Mouse (Mus musculus) forebrain, embryonic 14.5 days (tissue): Measurements from ENCODE around the gene Cox14. TPM values are rescaled to one million over a fixed set of nuclear protein-coding genes. Genes with fewer than 3 reads are reported as not detected.
A peak's percentile ranks its signal among the peaks of the same experiment; 100 is the strongest.
"Not testable (repeated sequence)": the region's sequence is repeated elsewhere in the genome, so short reads cannot be mapped to it uniquely, and the experiment has no call there.

Experiments used
- ATAC-seq: fragments of 200-750 bp; cut with Nextera tagmentation; 2 replicates; pipeline ENCODE4 v1.8.0; 2017; ENCODE audit warnings: mild to moderate bottlenecking, moderate library complexity
- DNase-seq: peaks from one replicate; pipeline ENCODE4 v3.0.0-alpha.2; 2015; ENCODE audit warnings: low spot score
- H3K27ac ChIP-seq: fragments of 300-500 bp; sonication (generic); 2 replicates; pipeline ENCODE4 v1.5.1; 2014; ENCODE audit warnings: low read depth, mild to moderate bottlenecking, control low read depth, low read length, moderate library complexity
- H3K27me3 ChIP-seq: fragments of 300-500 bp; sonication (generic); replicated peaks from 2 replicates; pipeline ENCODE4 v1.6.1; 2014; ENCODE audit warnings: low read length, control low read depth, mixed read lengths; ENCODE audit not compliant: control insufficient read depth, insufficient read depth
- H3K36me3 ChIP-seq: fragments of 300-500 bp; sonication (generic); 2 replicates; pipeline ENCODE4 v1.6.1; 2014; ENCODE audit warnings: low read length, control low read depth; ENCODE audit not compliant: control insufficient read depth, insufficient read depth
- H3K4me1 ChIP-seq: fragments of 300-500 bp; sonication (generic); 2 replicates; pipeline ENCODE4 v1.6.1; 2014; ENCODE audit warnings: antibody characterized with exemption, low read length, control low read depth; ENCODE audit not compliant: control insufficient read depth, insufficient read depth
- H3K4me2 ChIP-seq: fragments of 300-500 bp; sonication (generic); 2 replicates; pipeline ENCODE4 v1.6.1; 2014; ENCODE audit warnings: mild to moderate bottlenecking, control low read depth, low read length
- H3K4me3 ChIP-seq: fragments of 300-500 bp; sonication (generic); 2 replicates; pipeline ENCODE4 v1.5.1; 2014; ENCODE audit warnings: low read depth, low read length, control low read depth
- H3K9ac ChIP-seq: fragments of 300-500 bp; sonication (generic); 2 replicates; pipeline ENCODE4 v1.6.1; 2014; ENCODE audit warnings: mild to moderate bottlenecking, low read length, control low read depth, moderate library complexity
- H3K9me3 ChIP-seq: fragments of 300-500 bp; sonication (generic); replicated peaks from 2 replicates; pipeline ENCODE4 v1.6.1; 2016; ENCODE audit warnings: low read length, control low read depth, mixed read lengths; ENCODE audit not compliant: control insufficient read depth
- WGBS: fragments of 180-500 bp; shearing (Covaris S2); extraction: QIAGEN DNeasy Blood & Tissue Kit; methylation state at CpG from one replicate; pipeline ENCODE4 v1.1.7; 2014; 5-methylcytosine and 5-hydroxymethylcytosine counted together
- polyA plus RNA-seq: library from polyadenylated mRNA; unstranded; fragments of >200 nt; fragmentation: Nextera tagmentation; extraction: Ambion mirVana; gene quantifications from 2 replicates; pipeline ENCODE4 v1.2.1, GENCODE M21; 2014

The Cox14 gene
- polyA plus RNA-seq, 1 experiment from 2014 or later: 238 TPM

- 59% methylated on average over 9 of the region's 9 CpGs for WGBS
- no peaks in the 10 kb centered on the region for H3K9me3 ChIP-seq
- H3K4me2 ChIP-seq: no peak overlapping the region
- H3K4me1 ChIP-seq: peaks cover 3% of the 10 kb centered on the region; the same call in 1 of the 2 replicates
- no peak overlapping the region for H3K4me3 ChIP-seq
- H3K9ac ChIP-seq: no peak overlapping the region
- no peaks in the 10 kb centered on the region for H3K27me3 ChIP-seq
- H3K27ac ChIP-seq: 0 out of 2 replicates have a peak overlapping the region, but pooled peaks have one; percentile 2
- ATAC-seq (no peak), DNase-seq (no peak)
- peaks cover 13% of the 10 kb centered on the region; the same call in 1 of the 2 replicates for H3K36me3 ChIP-seq
Measured at GRCm38 (mm10) chr15:99691976-99692375, 33.4 kb upstream of the Cox14 start.

DNA sequence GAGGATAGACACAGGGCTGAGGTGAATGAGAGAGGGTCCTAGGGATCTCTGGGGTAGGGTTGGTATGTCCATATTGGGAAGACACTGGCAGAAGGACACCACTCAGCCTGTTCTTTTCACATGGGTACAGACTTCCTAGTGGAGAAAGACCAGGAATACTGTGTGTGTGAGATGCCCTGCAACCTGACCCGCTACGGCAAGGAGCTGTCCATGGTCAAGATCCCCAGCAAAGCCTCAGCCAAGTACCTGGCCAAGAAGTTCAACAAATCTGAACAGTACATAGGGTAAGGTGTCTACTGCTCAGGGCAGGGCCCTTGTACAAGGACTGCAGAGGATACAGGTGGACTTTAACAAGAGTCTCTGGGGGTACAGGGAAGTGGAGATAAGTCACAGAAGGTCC, 28.1 kb upstream of the Cox14 start:
- no peak for ATAC-seq
- H3K9ac ChIP-seq: no peak overlapping the region
- H3K27me3 ChIP-seq: no peaks in the 10 kb centered on the region
- 0 out of 2 replicates have a peak, but pooled peaks cover 2% of the 10 kb centered on the region for H3K4me1 ChIP-seq
- WGBS: 31% methylated on average over 2 of the region's 2 CpGs
- no peak for DNase-seq
- H3K4me3 ChIP-seq: no peak overlapping the region
- H3K9me3 ChIP-seq: no peaks in the 10 kb centered on the region
- H3K27ac ChIP-seq: no peak overlapping the region
- H3K36me3 ChIP-seq: peaks cover 23% of the 10 kb centered on the region; the same call in 1 of the 2 replicates
- no peak overlapping the region for H3K4me2 ChIP-seq

DNA sequence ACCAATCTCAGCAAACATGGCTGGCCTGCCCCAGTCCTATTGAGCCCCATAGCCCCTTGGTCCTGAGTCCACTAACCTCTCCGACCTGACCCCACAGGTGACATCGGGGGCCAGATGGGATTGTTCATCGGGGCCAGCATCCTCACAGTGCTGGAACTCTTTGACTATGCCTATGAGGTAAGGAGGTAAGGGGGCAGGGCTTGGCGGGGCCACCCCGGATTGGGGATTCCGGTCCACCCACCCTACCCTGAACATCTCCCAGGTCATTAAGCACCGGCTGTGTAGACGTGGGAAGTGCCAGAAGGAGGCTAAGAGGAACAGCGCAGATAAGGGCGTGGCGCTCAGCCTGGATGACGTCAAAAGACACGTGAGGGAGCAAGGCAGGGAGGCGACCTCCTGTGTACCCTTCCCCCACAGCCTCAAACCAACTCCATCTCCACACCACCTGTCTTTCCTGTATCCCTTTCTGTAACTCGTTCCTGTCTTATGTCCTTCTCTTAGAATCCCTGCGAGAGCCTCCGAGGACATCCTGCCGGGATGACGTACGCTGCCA, 26.8 kb upstream of the Cox14 start:
- H3K27me3 ChIP-seq: no peaks in the 10 kb centered on the region
- ATAC-seq (no peak), DNase-seq (no peak)
- no peak overlapping the region for H3K27ac ChIP-seq
- H3K9ac ChIP-seq: no peak overlapping the region
- peaks cover 11% of the 10 kb centered on the region for H3K4me1 ChIP-seq
- peaks cover 28% of the 10 kb centered on the region for H3K36me3 ChIP-seq
- 40% methylated on average over 20 of the region's 20 CpGs for WGBS
- no peak overlapping the region for H3K4me3 ChIP-seq
- no peaks in the 10 kb centered on the region for H3K9me3 ChIP-seq
- H3K4me2 ChIP-seq: no peak overlapping the region

GRCm38 (mm10) chr15:99699715-99700114, 25.7 kb upstream of the Cox14 start:
- DNase-seq (no peak), ATAC-seq (no peak)
- 86% methylated on average over 10 of the region's 10 CpGs for WGBS
- Histone ChIP-seq H3K27ac (no peak overlapping the region), H3K9ac (no peak overlapping the region), H3K9me3 (no peaks in the 10 kb centered on the region), H3K27me3 (no peaks in the 10 kb centered on the region), H3K36me3 (peaks cover 39% of the 10 kb centered on the region), H3K4me3 (no peak overlapping the region), H3K4me2 (no peak overlapping the region), H3K4me1 (peaks cover 19% of the 10 kb centered on the region)

- Histone ChIP-seq H3K4me3 (no peak overlapping the region), H3K9me3 (no peaks in the 10 kb centered on the region)
Measured at GRCm38 (mm10) chr15:99700219-99701106, 25.0 kb upstream of the Cox14 start.

DNA sequence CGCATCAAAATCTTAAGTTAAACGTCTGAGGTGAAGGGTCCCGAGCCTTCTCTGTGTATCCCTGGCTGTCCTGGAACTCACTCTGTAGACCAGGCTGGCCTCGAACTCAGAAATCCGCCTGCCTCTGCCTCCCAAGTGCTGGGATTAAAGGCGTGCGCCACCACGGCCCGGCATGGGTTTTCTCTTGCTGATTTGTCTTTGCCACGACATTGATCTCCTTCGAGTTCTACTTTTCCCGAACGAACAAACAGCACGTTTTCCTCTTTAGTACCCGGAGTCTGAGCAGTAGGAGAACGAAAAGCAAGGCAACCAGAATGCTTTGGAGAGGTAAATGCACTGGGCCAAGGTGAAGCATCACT, 23.8 kb upstream of the Cox14 start:
- ATAC-seq, H3K27me3 ChIP-seq, DNase-seq, H3K9me3 ChIP-seq: not testable (repeated sequence)
- 48% methylated on average over 16 of the region's 16 CpGs for WGBS
- Histone ChIP-seq H3K4me1 (peaks cover 19% of the 10 kb centered on the region), H3K4me2 (peak overlapping the region; percentile 18), H3K4me3 (peak overlapping the region; percentile 47), H3K9ac (peak overlapping the region; percentile 74), H3K27ac (peak overlapping the region; percentile 89; the same call in 1 of the 2 replicates), H3K36me3 (peaks cover 40% of the 10 kb centered on the region)

More at GRCm38 (mm10) chr15:99700219-99701106, 25.0 kb upstream of the Cox14 start:
- Histone ChIP-seq H3K9ac (no peak overlapping the region), H3K4me2 (no peak overlapping the region), H3K27ac (no peak overlapping the region), H3K4me1 (peaks cover 19% of the 10 kb centered on the region), H3K36me3 (peaks cover 41% of the 10 kb centered on the region), H3K27me3 (no peaks in the 10 kb centered on the region)
- DNase-seq (no peak), ATAC-seq (no peak)
- 87% methylated on average over 18 of the region's 18 CpGs for WGBS

- Histone ChIP-seq H3K4me3 (peak within 1 kb of the TSS; percentile 47), H3K9me3 (no peaks in the 10 kb centered on the region), H3K27ac (peak within 1 kb of the TSS; percentile 89), H3K4me1 (peaks cover 19% of the 10 kb centered on the region), H3K4me2 (peak within 1 kb of the TSS; percentile 92), H3K9ac (peak within 1 kb of the TSS; percentile 74), H3K27me3 (no peaks in the 10 kb centered on the region), H3K36me3 (peaks cover 42% of the 10 kb centered on the region)
- ATAC-seq: peak; percentile 98
- under 1% methylated on average over 63 of the region's 71 CpGs for WGBS
- peak; percentile 98 for DNase-seq
Measured at GRCm38 (mm10) chr15:99701999-99702900, 23.2 kb upstream of the Cox14 start, which contains the start of gene Smarcd1. Smarcd1 (plus strand) TSS chr15:99702129.

- peaks cover 43% of the 10 kb centered on the region for H3K36me3 ChIP-seq
- ATAC-seq: no peak
- H3K9ac ChIP-seq: peak overlapping the region; percentile 74
- WGBS: 60% methylated on average over 9 of the region's 9 CpGs
- H3K4me3 ChIP-seq: peak overlapping the region; percentile 47
- peak overlapping the region; percentile 92 for H3K4me2 ChIP-seq
- H3K4me1 ChIP-seq: peaks cover 19% of the 10 kb centered on the region
- DNase-seq: no peak
- H3K27ac ChIP-seq: peak overlapping the region; percentile 89
- no peaks in the 10 kb centered on the region for H3K9me3 ChIP-seq
- no peaks in the 10 kb centered on the region for H3K27me3 ChIP-seq
Measured at GRCm38 (mm10) chr15:99703104-99703503, 22.3 kb upstream of the Cox14 start.
